Mouse (Mus musculus): Measurements from ENCODE around the gene Stambpl1.
"Not testable (repeated sequence)": the region's sequence is repeated elsewhere in the genome, so short reads cannot be mapped to it uniquely, and the experiment has no call there.

The Stambpl1 gene

DNA sequence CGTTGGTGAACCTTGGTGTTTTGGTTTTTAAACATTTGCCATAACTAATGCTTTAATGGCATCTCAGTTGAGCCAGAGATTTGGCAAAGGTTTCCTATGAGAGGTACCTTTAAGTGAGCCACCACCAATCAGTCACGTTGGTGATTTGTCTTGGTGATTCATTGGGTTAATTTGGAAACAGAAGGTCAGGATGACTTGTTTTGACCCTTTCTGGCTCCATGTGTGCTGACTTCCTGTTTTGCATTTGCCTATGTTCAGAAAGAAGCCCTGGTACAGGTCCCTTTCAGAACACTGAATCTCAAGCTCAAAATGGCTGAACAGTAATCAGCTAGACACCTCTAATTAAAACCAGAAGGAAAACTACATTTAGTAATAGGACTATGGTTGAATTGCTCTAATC, 7.5 kb downstream of the Stambpl1 start:
- DNase-seq: no peak

DNA sequence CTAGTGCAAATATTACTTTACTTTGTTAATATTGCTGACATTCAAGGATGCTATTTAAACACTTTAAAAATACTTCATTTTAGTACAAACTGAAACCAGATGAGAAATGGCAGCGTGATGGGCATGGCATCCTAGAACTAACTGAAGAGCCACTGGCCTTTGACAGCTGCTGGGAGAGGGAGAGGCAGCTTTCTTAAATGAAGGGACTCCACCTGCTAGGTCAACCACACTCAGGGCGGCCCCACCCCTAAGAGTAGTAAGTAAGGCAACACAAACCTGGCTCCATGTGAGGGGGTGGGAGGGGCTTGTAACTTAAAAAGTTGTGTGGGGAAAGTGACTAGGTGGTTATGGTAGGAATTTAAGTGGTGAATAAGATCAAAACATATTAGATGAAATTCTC, 10.6 kb downstream of the Stambpl1 start:
- no peak for DNase-seq

DNA sequence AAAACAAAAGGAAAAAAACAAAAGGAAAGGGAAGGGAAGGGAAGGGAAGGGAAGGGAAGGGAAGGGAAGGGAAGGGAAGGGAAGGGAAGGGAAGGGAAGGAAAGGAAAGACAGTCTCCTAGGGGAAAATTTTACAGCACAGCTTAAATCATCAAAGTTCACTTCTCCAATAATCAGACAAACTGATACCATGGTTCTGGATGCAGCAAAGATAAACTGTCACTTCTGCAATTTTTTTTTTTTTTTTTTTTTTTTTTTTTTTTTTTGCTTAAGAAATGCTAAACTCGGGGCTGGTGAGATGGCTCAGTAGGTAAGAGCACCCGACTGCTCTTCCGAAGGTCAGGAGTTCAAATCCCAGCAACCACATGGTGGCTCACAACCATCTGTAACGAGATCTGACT, 14.1 kb downstream of the Stambpl1 start:
- DNase-seq: not testable (repeated sequence)

DNA sequence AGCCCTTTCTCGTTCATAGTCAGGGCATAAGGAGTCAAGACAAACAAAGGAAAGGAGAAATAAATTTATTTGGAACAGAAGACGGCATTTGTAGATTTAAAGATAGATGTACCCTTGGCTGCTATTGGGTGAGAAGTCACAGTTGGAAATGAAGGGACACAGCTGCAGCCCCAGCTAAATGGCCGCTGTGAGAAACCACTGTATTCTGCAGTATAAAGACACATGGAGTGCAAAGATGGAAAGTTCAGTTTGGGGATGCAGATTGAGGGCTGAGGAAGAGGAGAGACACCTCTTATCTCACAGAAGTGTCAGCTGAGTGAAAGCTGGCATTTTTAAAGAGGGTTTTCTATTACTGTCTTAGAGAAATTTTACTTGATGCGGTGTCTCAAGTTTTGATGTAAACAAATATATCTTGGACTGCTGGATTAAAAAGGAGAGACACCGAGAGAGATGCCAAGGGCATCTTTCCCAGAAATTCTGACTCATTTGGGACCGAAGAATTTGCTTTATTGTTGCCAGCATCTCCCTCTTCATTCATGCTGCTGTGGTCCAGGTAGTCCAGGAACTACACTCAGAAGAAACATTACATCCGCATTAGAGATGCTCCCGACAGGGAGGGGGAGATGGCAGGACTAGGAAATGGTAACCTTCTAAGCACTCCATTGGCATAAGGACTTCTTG, 14.9 kb downstream of the Stambpl1 start:
- peak; percentile 26 for DNase-seq

DNA sequence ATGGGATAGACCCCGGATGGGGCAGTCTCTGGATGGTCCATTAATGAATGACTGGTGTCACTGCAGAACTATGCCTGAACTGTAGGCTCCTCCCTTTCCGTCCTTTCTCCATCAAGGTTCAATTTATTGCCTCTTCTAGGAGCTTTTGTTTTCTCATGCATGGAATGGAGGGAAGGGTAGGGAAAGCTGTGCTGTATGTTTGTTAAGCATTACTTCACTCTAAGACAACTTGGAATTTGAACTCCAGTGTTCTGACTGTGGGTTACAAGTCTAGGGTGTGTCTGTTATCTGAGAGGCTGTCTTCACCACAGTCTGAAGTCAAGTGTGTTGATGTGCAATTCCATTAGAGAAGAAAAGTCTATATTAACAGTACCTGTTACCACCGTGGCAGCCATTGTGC, 17.0 kb downstream of the Stambpl1 start:
- DNase-seq: no peak

DNA sequence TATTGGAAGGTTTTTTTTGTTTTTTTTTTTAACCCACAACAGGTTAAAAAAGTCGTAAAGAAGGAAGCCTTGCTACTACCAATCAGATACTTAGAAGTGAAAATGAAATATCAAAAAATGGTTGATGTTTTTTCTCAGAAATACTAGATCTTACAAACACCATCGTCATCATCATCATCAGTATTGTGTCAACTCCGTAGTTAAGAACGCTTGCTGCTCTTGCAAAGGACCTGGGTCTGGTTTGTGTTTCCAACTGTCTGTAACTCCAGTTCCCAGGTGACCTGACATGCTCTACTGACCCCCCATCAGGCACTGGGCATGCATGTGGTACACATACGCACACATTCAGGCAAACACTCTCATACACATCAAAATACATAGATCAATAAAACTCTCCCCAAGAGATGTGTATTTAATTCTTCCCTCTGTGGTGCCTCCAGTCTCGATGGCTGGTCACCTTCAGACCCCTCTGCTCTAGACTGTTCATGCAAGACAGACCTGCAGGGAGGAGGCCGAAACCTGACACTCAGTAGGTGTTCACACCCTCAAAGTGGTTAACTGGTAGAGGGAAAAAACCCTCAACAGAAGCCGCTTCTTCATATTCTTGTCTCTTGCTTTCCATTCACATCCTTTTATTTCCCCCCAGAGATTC, 18.0 kb downstream of the Stambpl1 start:
- no peak for DNase-seq

DNA sequence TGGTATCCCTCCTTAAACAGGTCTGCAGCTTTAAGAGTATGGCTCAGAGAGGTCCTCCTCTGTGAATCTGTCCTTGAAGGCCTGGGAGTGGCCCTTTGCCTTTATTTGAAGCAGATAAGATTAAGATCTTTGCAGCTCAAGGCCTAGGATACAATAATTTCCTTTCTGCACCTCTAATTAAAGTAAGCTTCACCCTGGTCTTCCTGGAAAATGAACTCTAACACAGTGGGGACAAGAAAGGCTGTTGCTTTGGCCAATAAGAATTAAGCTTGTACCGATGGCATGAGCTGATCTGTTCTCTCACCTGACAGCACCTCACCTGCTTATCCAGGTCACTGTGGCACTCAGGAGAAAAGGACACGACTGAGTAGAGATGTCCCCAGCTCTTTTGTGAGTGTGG, 18.8 kb downstream of the Stambpl1 start:
- DNase-seq: no peak

DNA sequence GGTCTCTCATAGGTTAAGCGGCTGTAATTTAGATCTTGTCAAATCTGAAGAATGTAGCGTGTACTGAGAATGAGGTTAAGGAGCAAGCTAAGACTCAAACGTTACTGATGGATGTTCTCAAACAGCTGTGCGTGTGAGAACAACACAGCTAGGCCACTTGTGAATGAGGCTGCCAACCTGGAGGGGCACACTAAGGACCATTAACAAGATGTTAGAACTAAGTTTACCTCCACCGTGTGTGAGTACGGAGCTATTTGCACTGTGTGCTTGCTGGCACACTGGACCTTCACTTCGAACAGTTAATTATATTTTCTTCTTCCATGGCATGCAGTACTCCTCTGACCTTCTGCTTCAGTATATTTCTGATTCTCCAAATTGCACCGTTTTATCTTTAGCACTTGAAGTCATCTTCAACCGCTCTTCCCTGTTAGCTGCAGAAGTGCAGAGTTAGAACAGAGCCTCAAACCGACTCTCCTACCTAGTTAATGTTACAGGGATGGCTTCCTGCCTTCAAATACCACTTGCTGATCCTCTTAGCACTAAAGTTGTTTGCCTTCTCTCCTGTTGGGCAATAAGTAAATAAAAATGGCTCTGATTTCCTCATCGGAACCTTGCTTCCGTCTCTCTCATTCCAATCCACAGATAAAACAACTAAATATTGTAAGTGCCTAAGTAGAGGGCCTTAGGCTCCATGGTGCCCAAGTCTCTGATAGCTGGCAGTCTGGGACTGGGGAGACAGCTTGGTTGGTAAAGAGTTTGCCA, 20.6 kb downstream of the Stambpl1 start:
- no peak for DNase-seq

DNA sequence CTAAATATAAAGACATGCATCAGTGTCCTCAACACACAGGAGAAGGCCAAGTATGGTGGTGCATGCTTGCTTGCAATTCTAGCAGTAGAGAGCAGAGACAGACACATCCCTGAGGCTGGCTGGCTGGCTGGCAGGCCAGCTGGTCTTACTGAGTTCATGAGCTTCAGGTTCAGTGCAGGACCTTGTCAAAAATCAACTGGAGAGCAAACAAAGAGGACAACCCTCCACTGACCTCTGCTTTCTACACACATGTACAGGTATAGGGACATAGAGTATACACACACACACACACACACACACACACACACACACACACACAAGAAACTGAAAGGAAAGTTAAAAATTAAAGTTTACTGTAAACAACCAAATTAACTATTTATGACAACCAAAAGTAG, 21.2 kb downstream of the Stambpl1 start:
- DNase-seq: no peak

DNA sequence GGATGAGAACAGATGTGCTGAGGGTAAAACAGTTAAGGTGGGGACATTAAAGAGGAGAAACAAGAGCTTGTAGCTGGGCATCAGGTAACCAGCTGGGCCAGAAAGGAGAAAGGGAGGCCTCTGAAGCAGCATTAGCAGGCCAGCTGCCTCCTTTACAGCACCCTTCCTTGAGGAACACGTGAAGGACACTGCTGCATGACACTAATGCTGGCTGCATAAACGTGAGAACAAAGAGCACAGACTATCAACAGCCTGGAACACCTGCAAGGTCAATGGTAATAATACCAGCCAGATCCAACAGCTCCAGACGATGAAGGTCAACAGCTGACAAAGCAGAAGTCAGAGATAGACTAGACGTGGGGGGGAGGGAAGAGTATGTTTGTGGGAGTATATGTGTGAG, 22.1 kb downstream of the Stambpl1 start:
- DNase-seq: no peak

DNA sequence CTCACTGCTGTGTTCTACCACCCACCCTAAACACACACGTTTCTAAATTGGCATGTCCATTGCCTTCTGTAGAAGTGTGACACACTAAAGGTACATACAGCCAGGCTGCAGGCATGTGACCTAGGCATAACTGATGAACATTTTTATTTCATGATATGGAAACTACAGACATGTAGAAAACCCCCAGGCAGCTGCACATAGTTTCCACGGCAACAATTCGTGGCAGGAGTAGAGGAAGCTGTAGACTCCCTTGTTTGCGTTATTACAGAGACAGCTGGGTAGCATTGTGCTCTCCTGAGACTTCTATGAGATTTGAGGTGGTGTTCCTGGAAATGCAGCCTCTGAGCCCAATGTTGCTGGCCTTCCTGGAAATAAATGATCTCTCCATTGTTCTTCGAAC, 24.9 kb downstream of the Stambpl1 start:
- no peak for DNase-seq

DNA sequence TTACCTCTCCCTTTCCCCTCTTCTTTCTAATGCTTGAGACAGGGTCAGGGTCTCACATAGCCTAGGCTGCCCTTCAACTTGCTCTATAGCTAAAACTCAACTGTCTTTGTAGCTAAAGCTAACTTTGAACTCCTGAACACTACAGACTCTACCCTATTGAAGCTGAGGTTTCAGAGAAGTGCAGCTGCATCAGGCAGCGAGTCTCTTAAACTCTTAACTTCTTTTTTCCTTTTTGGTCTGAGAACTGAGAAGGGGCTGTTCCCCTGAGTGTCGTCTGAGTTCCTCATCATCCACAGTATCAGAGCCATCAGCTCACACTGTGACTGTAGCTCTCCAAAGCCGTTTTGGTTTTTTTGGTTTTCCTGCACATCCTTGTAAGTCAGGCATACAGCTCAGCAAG, 25.7 kb downstream of the Stambpl1 start:
- no peak for DNase-seq

DNA sequence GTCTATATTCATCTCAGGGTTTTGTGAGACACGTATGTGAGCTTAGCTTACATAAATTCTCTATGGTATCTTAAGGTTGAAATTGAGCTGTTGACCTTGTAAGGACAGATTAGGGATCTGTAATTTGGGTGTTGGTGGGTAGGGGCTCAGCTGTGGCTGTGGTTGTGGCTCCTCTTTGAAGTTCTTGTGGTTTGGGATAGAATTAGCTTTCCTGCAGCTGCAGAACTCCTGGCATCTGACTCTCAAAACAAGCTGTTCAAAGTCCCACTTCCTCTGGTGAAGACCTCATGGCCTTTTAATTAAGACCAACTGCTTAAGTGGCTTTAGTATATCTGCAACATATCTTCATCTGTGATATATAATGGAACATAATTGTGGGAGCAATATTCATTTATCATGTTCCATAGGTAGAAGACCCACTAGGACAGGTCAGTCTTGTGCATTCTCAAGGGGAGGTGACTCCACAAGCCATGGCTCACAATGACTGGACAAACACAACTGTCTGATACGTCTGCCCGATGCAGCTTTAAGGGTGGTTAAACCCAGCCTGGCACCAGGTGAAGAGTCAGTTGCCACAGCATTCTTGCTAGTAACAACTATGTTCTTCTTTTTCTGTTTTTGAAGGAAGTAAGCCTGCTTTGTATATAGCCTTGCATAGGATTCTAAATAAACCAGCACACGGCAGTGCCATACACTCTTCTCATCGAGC, 27.4 kb downstream of the Stambpl1 start:
- DNase-seq: no peak

DNA sequence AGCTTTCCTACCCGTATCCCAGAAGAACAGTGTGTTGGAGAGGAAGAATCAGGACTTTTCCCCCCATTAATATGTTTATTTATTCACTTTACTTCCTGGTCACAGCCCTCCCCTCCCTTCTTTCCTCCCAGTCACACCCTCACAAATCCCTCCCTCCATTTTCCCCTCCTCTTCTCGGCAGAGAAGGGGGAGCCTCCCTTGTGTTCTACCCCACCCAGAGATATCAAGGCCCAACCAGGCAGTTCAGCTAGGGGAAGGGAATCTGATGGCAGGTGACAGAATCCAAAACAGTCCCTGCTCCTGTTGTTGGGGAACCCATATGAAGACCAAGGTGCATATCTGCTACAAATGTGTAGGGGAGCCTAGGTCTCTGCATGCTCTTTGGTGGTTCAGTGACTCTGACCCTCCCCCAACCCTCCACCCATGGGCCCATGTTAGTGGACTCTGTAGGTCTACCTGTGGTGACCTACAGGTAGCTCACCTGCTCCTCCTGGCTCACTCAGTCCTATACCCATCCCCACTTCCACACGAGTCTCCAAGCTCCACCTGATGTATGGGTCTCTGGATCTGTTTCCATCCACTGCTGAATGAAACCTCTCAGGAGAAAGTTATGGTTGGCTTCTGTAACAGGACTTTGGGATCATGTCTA, 28.8 kb downstream of the Stambpl1 start:
- DNase-seq: no peak

DNA sequence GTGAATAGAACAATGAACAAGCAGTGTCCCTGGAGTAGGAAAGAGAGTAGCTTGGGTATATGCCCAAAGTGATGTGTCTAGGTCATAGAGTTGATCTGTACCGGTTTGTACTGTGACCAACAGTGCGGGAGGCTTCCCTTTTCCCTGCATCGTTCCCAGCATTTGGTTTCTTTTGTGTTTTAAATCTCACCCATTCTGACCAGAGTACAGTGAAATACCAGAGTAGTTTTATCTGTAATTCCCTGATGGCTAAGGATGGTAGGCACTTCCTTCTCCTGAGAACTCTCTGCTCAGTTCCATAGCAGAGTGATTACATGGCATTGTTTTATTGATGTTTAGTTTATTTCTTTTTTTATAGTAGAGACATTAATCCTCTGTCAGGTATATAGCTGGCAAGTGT, 30.8 kb downstream of the Stambpl1 start:
- no peak for DNase-seq

DNA sequence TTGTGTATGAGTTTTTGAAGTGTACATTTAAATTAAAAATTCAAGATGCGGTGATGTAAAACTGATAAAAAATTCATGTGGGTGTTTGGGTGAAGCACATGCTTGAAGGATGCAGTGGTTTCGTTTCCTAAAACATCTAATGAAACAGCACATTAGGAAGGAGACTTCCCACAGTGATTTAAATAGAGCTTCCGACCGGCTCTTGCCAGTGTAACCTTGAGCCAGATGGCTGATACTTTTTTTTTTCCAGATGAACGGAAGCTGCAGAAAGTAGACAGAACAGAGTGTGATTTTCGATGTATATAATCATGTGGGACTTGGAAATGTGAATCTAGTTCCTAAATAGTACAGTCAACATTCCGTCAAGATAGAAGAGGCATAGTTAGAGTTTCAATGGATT, 39.6 kb downstream of the Stambpl1 start:
- DNase-seq: no peak

DNA sequence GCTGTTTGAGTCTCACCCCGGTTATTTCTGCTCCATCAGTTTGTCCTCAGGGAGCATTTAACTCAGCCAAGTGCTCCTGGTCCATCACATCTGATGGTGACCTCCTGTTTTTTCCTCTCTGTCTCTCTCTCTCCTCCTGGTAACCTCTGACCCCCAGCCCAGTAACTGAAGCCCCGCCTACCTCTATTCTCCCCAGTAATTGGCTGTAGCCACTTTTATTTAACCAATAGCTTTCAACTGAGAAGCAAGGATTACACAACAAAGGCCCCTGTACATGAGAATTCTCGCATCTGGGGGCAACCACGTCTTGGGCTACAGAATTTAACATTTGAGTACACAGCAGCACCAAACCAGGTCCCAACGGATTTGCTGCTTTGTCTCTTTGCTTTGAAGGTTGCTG, 40.3 kb downstream of the Stambpl1 start:
- DNase-seq: no peak

DNA sequence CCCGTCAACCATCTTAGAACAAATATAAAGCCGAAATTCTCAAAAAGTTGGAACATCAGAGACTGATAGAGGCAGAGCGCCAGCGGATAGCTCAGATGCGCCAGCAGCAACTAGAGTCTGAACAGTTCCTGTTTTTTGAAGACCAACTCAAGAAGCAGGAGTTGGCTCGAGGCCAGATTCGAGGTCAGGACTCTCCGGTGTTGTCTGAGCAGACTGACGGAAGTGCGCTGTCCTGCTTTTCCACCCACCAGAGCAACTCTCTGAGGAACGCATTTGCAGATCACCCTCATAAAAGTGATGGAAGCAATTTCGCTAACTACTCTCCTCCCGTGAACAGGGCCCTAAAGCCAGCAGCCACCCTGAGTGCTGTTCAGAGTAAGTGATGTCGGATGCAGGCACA, 41.9 kb downstream of the Stambpl1 start:
- DNase-seq: peak; percentile 77

DNA sequence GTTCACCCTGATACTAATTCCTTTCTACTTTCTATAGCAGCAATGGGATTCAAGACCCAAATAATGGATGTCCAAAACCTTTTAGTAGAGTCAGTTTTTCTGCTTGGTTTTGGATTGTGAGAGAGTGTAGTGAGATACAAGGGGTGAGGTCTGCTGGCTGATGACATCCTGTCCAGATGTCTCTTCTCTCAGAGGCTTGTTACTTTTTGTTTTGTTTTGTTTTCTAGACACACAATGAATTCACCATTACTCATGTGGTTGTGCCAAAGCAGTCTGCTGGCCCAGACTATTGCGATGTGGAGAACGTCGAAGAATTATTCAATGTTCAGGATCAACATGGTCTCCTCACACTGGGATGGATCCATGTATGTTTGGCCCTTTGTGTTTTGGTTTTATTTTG, 44.0 kb downstream of the Stambpl1 start:
- no peak for DNase-seq

DNA sequence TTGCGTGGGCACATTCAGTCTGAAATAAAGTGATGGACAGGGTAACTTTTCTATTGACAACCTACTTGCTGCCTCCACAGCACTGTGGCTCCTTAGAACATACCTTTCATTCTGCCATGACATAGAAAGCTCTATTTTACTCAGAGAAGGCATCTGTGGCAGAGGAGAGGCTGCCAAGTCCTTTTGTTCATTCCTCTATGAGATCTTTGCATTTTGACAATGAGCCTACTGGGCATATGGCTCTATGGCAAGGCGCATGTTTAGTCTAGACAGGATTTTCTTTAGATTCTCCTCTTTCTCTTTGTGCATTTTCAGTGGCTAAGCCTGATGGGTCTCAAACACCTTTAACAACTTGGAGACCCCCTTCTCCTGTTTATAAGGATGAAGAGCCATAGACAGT, 45.7 kb downstream of the Stambpl1 start:
- DNase-seq: no peak

DNA sequence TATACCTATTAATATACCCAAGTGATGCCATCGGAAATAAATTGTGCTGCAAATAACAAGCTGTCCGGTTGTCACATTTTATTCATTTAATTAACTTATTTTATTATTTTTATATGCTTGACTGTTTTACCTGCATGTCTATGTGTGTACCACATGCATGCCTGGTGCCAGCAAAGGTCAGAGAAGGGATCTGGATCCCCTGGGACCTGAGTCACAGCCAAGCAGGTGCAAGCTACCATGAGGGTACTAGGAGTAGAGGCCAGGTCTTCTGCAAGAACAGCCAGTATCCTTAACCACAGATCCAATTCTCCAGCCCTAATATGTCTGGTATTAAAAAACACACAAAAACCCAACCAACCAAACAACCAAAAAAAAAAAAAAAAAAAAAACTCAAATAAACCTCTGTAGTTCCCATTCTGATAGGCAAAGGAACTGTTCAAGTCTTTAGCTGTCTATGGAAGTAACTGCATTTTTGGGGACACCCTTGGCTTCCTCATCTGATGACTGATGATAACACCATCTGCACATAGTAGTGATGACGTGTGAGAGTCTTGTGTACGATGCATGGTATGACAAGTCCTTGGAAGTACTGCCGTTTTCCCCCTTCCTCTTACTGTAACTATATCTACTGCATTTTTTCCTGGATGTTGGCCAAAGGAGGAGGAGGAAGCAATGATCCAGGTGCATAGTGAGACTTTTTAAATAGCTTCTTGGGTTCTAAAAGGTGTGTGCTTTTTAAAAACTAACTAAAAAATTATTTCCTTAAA, 48.4 kb downstream of the Stambpl1 start:
- no peak for DNase-seq

DNA sequence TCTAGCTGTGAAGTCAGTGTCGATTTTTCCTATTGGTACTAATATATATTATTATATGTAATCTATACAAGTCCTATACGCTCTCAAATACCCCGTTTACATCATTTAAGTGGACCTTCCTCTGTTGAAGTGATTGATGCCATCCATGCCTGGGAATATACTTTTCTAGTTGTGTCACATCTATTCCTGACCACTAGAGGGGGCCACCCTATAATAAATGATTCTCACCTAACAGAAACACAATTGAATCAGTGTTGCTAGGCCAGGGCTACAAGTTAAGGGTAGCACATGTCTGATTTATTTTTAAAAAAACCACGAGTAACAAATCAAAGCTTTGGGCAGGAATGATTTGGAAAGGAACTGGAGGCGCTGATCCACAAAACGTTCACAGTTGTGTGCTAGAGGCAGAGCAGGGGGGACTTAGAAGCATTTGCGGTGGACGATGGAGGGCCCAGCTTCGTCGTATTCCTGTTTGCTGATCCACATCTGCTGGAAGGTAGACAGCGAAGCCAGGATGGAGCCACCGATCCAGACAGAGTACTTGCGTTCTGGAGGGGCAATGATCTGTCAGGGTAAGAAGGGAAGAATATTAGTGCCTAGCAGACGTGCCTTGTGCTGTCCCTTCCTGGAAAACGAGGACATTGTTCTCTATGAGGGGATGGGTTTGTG, 49.4 kb downstream of the Stambpl1 start:
- peak; percentile 45 for DNase-seq

All from lung, postnatal 14 days (tissue).